Mouse (Mus musculus): ENCODE measurements around the gene Iars2. TPM values are rescaled to one million over a fixed set of nuclear protein-coding genes. Genes with fewer than 3 reads are reported as not detected.
"Not testable (repeated sequence)": the region's sequence is repeated elsewhere in the genome, so short reads cannot be mapped to it uniquely, and the experiment has no call there.

Gene Iars2
- polyA plus RNA-seq, 1 experiment from 2014 or later, result 20.2 TPM

- Histone ChIP-seq H3K4me3 (peak overlapping the region; percentile 81), H3K4me1 (peaks cover 26% of the 10 kb centered on the region), H3K4me2 (peak overlapping the region; percentile 91), H3K36me3 (replicated peaks) (peaks cover 16% of the 10 kb centered on the region; the same call in 1 of the 2 replicates)
- ATAC-seq (replicated peaks); H3K27me3 ChIP-seq (replicated peaks); H3K9me3 ChIP-seq; H3K27ac ChIP-seq; H3K9ac ChIP-seq: not testable (repeated sequence)
- 67% methylated on average over 3 of the region's 3 CpGs for WGBS
Measured at GRCm38 (mm10) chr1:185327754-185328345, 1.3 kb downstream of the Iars2 start.

- ATAC-seq (replicated peaks), result no peak
Measured at GRCm38 (mm10) chr1:185315846-185316568, 13.2 kb downstream of the Iars2 start.

GRCm38 (mm10) chr1:185314546-185314945, 14.7 kb downstream of the Iars2 start:
- no peak for ATAC-seq (replicated peaks)
- H3K4me1 ChIP-seq, result no peaks in the 10 kb centered on the region
- 93% methylated on average over 4 of the region's 4 CpGs for WGBS
- H3K4me3 ChIP-seq, result no peak overlapping the region
- no peak overlapping the region for H3K4me2 ChIP-seq
- H3K9me3 ChIP-seq, result no peaks in the 10 kb centered on the region
- H3K9ac ChIP-seq, result no peak overlapping the region
- no peaks in the 10 kb centered on the region for H3K27me3 ChIP-seq (replicated peaks)
- H3K36me3 ChIP-seq (replicated peaks), result peaks cover 18% of the 10 kb centered on the region
- H3K27ac ChIP-seq, result no peak overlapping the region

More at GRCm38 (mm10) chr1:185315846-185316568, 13.2 kb downstream of the Iars2 start:
- 88% methylated on average over 16 of the region's 16 CpGs for WGBS
- Histone ChIP-seq H3K4me2 (no peak overlapping the region), H3K36me3 (replicated peaks) (peaks cover 27% of the 10 kb centered on the region), H3K27ac (no peak overlapping the region), H3K9ac (no peak overlapping the region), H3K4me1 (no peaks in the 10 kb centered on the region), H3K27me3 (replicated peaks) (no peaks in the 10 kb centered on the region), H3K4me3 (no peak overlapping the region), H3K9me3 (no peaks in the 10 kb centered on the region)

- Histone ChIP-seq H3K36me3 (replicated peaks) (peaks cover 16% of the 10 kb centered on the region), H3K27me3 (replicated peaks) (no peaks in the 10 kb centered on the region), H3K9ac (no peak overlapping the region), H3K9me3 (no peaks in the 10 kb centered on the region), H3K4me2 (no peak overlapping the region), H3K4me3 (no peak overlapping the region), H3K4me1 (no peaks in the 10 kb centered on the region), H3K27ac (no peak overlapping the region)
- no peak for ATAC-seq (replicated peaks)
- 93% methylated on average over 9 of the region's 9 CpGs for WGBS
Measured at GRCm38 (mm10) chr1:185311949-185312348, 17.2 kb downstream of the Iars2 start.

- no peaks in the 10 kb centered on the region for H3K9me3 ChIP-seq
- no peak overlapping the region for H3K27ac ChIP-seq
- peaks cover 19% of the 10 kb centered on the region for H3K36me3 ChIP-seq (replicated peaks)
- no peak overlapping the region for H3K4me2 ChIP-seq
- WGBS, result 70% methylated on average over 4 of the region's 4 CpGs
- ATAC-seq (replicated peaks), result no peak
- no peaks in the 10 kb centered on the region for H3K27me3 ChIP-seq (replicated peaks)
- H3K4me1 ChIP-seq, result no peaks in the 10 kb centered on the region
- no peak overlapping the region for H3K9ac ChIP-seq
- H3K4me3 ChIP-seq, result no peak overlapping the region
Measured at GRCm38 (mm10) chr1:185308908-185309307, 20.3 kb downstream of the Iars2 start.

- 96% methylated on average over 2 of the region's 2 CpGs for WGBS
- H3K4me3 ChIP-seq, result no peak overlapping the region
- no peak overlapping the region for H3K9ac ChIP-seq
- H3K27me3 ChIP-seq (replicated peaks), result no peaks in the 10 kb centered on the region
- H3K36me3 ChIP-seq (replicated peaks), result peaks cover 19% of the 10 kb centered on the region
- H3K4me2 ChIP-seq, result no peak overlapping the region
- H3K9me3 ChIP-seq, result no peaks in the 10 kb centered on the region
- no peak overlapping the region for H3K27ac ChIP-seq
- H3K4me1 ChIP-seq, result no peaks in the 10 kb centered on the region
- no peak for ATAC-seq (replicated peaks)
Measured at GRCm38 (mm10) chr1:185308334-185308733, 20.9 kb downstream of the Iars2 start.

GRCm38 (mm10) chr1:185307645-185308044, 21.6 kb downstream of the Iars2 start:
- H3K4me2 ChIP-seq, result no peak overlapping the region
- H3K4me1 ChIP-seq, result no peaks in the 10 kb centered on the region
- WGBS, result 94% methylated on average over 7 of the region's 7 CpGs
- H3K27ac ChIP-seq, result no peak overlapping the region
- H3K36me3 ChIP-seq (replicated peaks), result peaks cover 17% of the 10 kb centered on the region
- no peaks in the 10 kb centered on the region for H3K27me3 ChIP-seq (replicated peaks)
- no peak for ATAC-seq (replicated peaks)
- no peak overlapping the region for H3K9ac ChIP-seq
- no peaks in the 10 kb centered on the region for H3K9me3 ChIP-seq
- H3K4me3 ChIP-seq, result no peak overlapping the region

- Histone ChIP-seq H3K4me3 (no peak overlapping the region), H3K27me3 (replicated peaks) (no peaks in the 10 kb centered on the region), H3K9me3 (no peaks in the 10 kb centered on the region), H3K27ac (no peak overlapping the region), H3K36me3 (replicated peaks) (peaks cover 18% of the 10 kb centered on the region), H3K4me1 (no peaks in the 10 kb centered on the region), H3K4me2 (no peak overlapping the region), H3K9ac (no peak overlapping the region)
- ATAC-seq (replicated peaks), result no peak
- WGBS, result 98% methylated on average over 12 of the region's 12 CpGs
Measured at GRCm38 (mm10) chr1:185306836-185307235, 22.4 kb downstream of the Iars2 start.

- no peaks in the 10 kb centered on the region for H3K9me3 ChIP-seq
- H3K4me1 ChIP-seq, result no peaks in the 10 kb centered on the region
- no peak overlapping the region for H3K9ac ChIP-seq
- H3K4me3 ChIP-seq, result no peak overlapping the region
- no peak for ATAC-seq (replicated peaks)
- no peak overlapping the region for H3K4me2 ChIP-seq
- WGBS, result 93% methylated on average over 6 of the region's 6 CpGs
- H3K27ac ChIP-seq, result no peak overlapping the region
- peaks cover 17% of the 10 kb centered on the region for H3K36me3 ChIP-seq (replicated peaks)
- H3K27me3 ChIP-seq (replicated peaks), result no peaks in the 10 kb centered on the region
Measured at GRCm38 (mm10) chr1:185302816-185303215, 26.4 kb downstream of the Iars2 start.

GRCm38 (mm10) chr1:185298496-185298895, 30.7 kb downstream of the Iars2 start:
- Histone ChIP-seq H3K4me3 (no peak overlapping the region), H3K4me1 (no peaks in the 10 kb centered on the region), H3K9ac (no peak overlapping the region), H3K9me3 (no peaks in the 10 kb centered on the region), H3K36me3 (replicated peaks) (peaks cover 32% of the 10 kb centered on the region), H3K4me2 (no peak overlapping the region), H3K27me3 (replicated peaks) (no peaks in the 10 kb centered on the region), H3K27ac (no peak overlapping the region)
- ATAC-seq (replicated peaks), result no peak
- 92% methylated on average over 8 of the region's 8 CpGs for WGBS

GRCm38 (mm10) chr1:185296850-185297249, 32.3 kb downstream of the Iars2 start:
- H3K4me1 ChIP-seq, result no peaks in the 10 kb centered on the region
- no peak overlapping the region for H3K27ac ChIP-seq
- ATAC-seq (replicated peaks), result no peak
- H3K9me3 ChIP-seq, result no peaks in the 10 kb centered on the region
- no peak overlapping the region for H3K4me3 ChIP-seq
- WGBS, result 95% methylated on average over 7 of the region's 7 CpGs
- no peak overlapping the region for H3K9ac ChIP-seq
- H3K27me3 ChIP-seq (replicated peaks), result no peaks in the 10 kb centered on the region
- no peak overlapping the region for H3K4me2 ChIP-seq
- peaks cover 31% of the 10 kb centered on the region for H3K36me3 ChIP-seq (replicated peaks)

- Histone ChIP-seq H3K4me3 (no peak overlapping the region), H3K27me3 (replicated peaks) (no peaks in the 10 kb centered on the region), H3K4me1 (no peaks in the 10 kb centered on the region), H3K36me3 (replicated peaks) (peaks cover 34% of the 10 kb centered on the region), H3K9me3 (no peaks in the 10 kb centered on the region), H3K4me2 (no peak overlapping the region), H3K27ac (no peak overlapping the region), H3K9ac (no peak overlapping the region)
- no peak for ATAC-seq (replicated peaks)
- WGBS, result 92% methylated on average over 10 of the region's 10 CpGs
Measured at GRCm38 (mm10) chr1:185292646-185293360, 36.4 kb downstream of the Iars2 start.
